Mouse (Mus musculus) neural tube, embryonic 14.5 days (tissue): ENCODE measurements around the gene Sestd1. TPM values are rescaled to one million over a fixed set of nuclear protein-coding genes. Genes with fewer than 3 reads are reported as not detected.

Experiments
- ATAC-seq: fragments of 200-750 bp; cut with Nextera tagmentation; 2 replicates; pipeline ENCODE4 v1.8.0; 2017; ENCODE audit warnings: low read depth, mild to moderate bottlenecking, moderate TSS enrichment, moderate library complexity
- H3K27ac ChIP-seq: fragments of 300-500 bp; sonication (generic); 2 replicates; pipeline ENCODE4 v1.5.1; 2014; ENCODE audit warnings: low read depth, mild to moderate bottlenecking, control low read depth, low read length, moderate library complexity, mixed read lengths
- H3K27me3 ChIP-seq: fragments of 300-500 bp; sonication (generic); 2 replicates; pipeline ENCODE4 v1.6.1; 2014; ENCODE audit warnings: low read length; ENCODE audit not compliant: control insufficient read depth, insufficient read depth
- H3K36me3 ChIP-seq: fragments of 300-500 bp; sonication (generic); 2 replicates; pipeline ENCODE4 v1.6.1; 2014; ENCODE audit warnings: low read length, mixed read lengths; ENCODE audit not compliant: control insufficient read depth, insufficient read depth
- H3K4me1 ChIP-seq: fragments of 300-500 bp; sonication (generic); 2 replicates; pipeline ENCODE4 v1.6.1; 2014; ENCODE audit warnings: low read length; ENCODE audit not compliant: control insufficient read depth, insufficient read depth
- H3K4me2 ChIP-seq: fragments of 300-500 bp; sonication (generic); 2 replicates; pipeline ENCODE4 v1.6.1; 2014; ENCODE audit warnings: mild to moderate bottlenecking, low read depth, low read length, control low read depth
- H3K4me3 ChIP-seq: fragments of 300-500 bp; sonication (generic); 2 replicates; pipeline ENCODE4 v1.5.1; 2014; ENCODE audit warnings: low read depth, low read length, control low read depth, mixed read lengths
- H3K9ac ChIP-seq: fragments of 300-500 bp; sonication (generic); replicated peaks from 2 replicates; pipeline ENCODE4 v1.6.1; 2014; ENCODE audit warnings: low read depth, mild to moderate bottlenecking, control low read depth, low read length, mixed read lengths
- H3K9me3 ChIP-seq: fragments of 300-500 bp; sonication (generic); 2 replicates; pipeline ENCODE4 v1.6.1; 2016; ENCODE audit warnings: low read length; ENCODE audit not compliant: control insufficient read depth
- WGBS: fragments of 180-500 bp; shearing (Covaris S2); extraction: QIAGEN DNeasy Blood & Tissue Kit; methylation state at CpG from one replicate; pipeline ENCODE4 v1.1.7; 2014; 5-methylcytosine and 5-hydroxymethylcytosine counted together
- polyA plus RNA-seq: library from polyadenylated mRNA; unstranded; fragments of >200 nt; fragmentation: Nextera tagmentation; extraction: Ambion mirVana; gene quantifications from 2 replicates; pipeline ENCODE4 v1.2.1, GENCODE M21; 2014

Gene Sestd1
- polyA plus RNA-seq, 1 experiment from 2014 or later, result 49.0 TPM

GRCm38 (mm10) chr2:77133407-77133806 is 147.0 kb downstream of the Sestd1 start:
- H3K9me3 ChIP-seq, result no peaks in the 10 kb centered on the region
- no peaks in the 10 kb centered on the region for H3K36me3 ChIP-seq
- no peaks in the 10 kb centered on the region for H3K4me1 ChIP-seq
- ATAC-seq, result no peak
- no peak overlapping the region for H3K4me3 ChIP-seq
- 92% methylated on average over 1 of the region's 1 CpGs for WGBS
- H3K27ac ChIP-seq, result no peak overlapping the region
- no peak overlapping the region for H3K4me2 ChIP-seq
- H3K9ac ChIP-seq, result no peak overlapping the region
- no peaks in the 10 kb centered on the region for H3K27me3 ChIP-seq

Other genes with a start within 250 kb of the Sestd1 start
- 5.7 and 6.9 TPM in 2 replicates for gene Ccdc141, start 110.0 kb downstream of the Sestd1 start, polyA plus RNA-seq